Mouse (Mus musculus): ENCODE data around the gene Bicc1. TPM values are rescaled to one million over a fixed set of nuclear protein-coding genes. Genes with fewer than 3 reads are reported as not detected.
"Not testable (repeated sequence)": the region's sequence is repeated elsewhere in the genome, so short reads cannot be mapped to it uniquely, and the experiment has no call there.

The Bicc1 gene
- polyA plus RNA-seq, 2 experiments from 2014 or later: 0.17 TPM; not detected in 1

GRCm38 (mm10) chr10:70987396-70987795, 172.1 kb downstream of the Bicc1 start:
- ATAC-seq: no peak

DNA sequence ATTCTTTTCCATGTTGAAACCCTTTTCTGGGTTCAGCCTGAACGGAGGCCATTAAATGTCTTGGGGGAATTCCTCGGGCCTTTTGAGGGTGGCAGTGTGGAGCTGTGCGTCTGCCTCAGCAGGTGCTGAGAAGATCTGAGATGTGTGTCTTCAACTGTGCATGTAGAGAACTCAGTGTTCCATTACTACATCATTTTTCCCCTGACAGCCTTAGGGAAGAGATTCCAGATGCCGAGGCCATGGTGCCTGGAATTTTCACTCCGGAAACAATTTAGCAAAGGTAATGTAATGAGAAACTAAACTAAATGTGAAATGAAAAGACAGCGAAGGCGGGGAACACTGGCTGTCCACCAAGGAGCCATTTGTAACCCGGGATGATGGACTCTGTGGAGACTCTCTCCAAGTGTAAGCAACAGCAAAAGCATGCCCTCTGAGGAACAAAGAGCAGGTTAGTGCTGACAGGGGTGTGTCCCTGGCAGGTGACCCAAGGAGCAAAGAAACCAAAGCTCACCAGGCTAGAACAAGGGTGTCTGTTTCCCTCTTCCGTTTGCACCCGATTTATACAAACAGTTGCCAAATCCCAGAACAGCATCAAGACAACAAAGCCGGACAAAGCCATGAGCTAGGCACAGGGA, 176.3 kb downstream of the Bicc1 start:
- no peak for ATAC-seq

GRCm38 (mm10) chr10:70982156-70982555, 177.3 kb downstream of the Bicc1 start:
- no peak for ATAC-seq

- no peak for ATAC-seq
These were observed 179.8 kb downstream of the Bicc1 start for GRCm38 (mm10) chr10:70979657-70980056.

- ATAC-seq: no peak
These were observed 182.4 kb downstream of the Bicc1 start for GRCm38 (mm10) chr10:70977141-70977540.

DNA sequence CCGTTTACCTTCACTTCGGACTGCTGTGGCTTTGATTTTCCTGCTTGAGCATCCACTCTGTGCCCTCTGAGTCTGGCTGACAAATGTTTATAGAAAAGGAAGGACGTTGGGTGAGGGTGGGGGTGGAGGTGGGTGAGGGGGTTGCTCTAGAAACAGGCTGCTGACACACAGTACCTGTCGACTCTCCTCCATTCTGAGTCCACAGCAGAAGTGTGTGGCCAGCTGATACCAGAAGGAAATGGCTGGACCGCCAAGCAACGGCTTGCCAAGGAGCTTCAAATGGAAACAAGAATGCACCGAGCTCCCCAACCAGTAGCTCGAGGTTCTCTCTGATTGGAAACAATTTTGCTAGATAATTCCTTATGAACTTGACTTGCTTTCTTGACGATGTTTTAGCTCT, 182.9 kb downstream of the Bicc1 start:
- no peak for ATAC-seq

GRCm38 (mm10) chr10:70971156-70971555, 188.3 kb downstream of the Bicc1 start:
- no peak for ATAC-seq

DNA sequence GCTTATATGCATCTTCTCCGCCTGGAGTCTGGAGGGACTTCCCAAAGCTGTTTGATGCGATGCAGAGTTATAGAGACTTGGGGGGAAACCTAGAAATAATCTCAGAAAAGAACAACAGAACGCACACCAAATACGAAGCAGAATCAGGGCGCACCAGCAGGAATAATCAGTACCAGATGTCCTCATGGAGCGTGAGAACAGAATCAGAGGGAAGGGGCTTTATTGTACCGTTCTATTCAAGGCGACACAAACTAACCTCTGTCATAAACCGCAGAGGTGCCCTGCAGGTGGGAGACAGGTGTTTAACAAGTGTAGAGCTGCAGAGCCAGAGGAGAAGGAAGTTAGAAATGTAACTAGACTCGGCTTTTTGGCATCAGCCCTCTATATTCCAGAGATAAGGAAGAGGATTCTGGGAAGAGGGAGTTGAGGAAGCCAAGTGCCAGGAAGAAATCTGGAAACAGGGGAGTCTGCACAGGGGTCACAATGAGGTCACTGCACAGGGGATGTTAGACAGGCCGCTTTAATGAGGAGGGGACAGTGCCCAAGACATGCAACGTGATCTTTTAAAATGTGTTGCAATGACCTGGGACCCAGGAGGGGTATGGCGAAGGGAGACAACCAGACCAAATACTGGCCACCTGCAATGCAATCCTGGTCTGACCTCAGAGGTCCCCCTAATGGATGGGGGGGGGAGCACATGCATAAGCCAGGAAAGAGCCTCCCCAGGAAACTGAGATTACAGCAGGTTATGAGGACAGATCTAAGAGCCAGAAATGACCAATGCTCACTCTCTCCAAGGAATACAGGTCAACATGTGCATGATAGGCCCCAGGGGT, 190.4 kb downstream of the Bicc1 start:
- no peak for ATAC-seq

- ATAC-seq: no peak
These were observed 192.7 kb downstream of the Bicc1 start for GRCm38 (mm10) chr10:70966642-70967345.

DNA sequence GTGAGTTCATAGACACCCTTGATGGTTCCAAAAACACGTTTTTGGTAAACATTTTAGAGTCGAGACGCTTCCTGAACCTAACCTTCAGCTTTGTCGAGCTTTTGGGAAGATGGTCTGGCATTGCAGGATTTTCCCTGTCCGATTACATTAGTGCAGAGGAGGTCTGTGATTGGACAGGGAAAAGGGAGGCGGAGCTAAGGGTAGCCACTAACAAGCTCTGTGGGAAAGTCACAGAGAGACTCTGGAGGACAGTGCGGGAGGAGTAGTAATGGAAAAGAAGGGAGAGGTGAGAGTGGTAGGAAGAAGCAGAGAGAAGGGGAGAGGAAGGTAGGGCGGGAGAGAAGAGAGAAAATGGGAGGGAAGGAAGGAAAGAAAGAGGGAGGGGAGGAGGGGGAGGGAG, 194.8 kb downstream of the Bicc1 start:
- no peak for ATAC-seq

DNA sequence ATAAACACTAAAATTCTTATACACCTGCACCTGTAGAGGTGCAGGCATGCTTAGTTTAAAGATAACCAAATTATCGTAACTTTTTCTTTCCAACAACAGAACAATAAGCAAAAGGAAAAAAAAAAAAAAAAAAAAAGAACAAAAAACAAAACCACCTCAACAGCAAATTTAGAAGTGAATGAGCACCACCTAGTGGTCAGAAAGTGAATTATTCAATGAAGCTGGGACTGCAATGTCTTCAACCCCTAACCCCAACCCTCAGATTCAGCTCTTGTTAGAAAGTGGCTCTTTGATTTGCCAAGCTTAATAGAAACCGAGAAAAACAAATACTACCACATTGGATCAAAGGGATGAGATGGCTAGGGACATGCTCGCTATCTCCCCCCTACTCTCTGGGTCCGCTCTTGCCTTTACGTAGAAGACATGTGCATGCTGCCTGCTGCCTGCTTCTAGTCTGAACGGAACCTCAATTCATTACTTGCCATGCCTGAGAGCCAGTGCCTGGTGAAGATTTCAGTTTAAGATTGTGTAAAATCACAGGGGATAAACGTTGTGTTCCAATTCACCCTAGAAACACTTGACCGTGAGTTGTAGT, 195.8 kb downstream of the Bicc1 start:
- ATAC-seq: no peak

GRCm38 (mm10) chr10:70961641-70962040, 197.9 kb downstream of the Bicc1 start:
- no peak for ATAC-seq

GRCm38 (mm10) chr10:70960396-70960795, 199.1 kb downstream of the Bicc1 start:
- ATAC-seq: not testable (repeated sequence)

- no peak for ATAC-seq
These were observed 206.7 kb downstream of the Bicc1 start for GRCm38 (mm10) chr10:70952770-70953147.

- ATAC-seq: no peak
These were observed 207.3 kb downstream of the Bicc1 start for GRCm38 (mm10) chr10:70952056-70952769.

DNA sequence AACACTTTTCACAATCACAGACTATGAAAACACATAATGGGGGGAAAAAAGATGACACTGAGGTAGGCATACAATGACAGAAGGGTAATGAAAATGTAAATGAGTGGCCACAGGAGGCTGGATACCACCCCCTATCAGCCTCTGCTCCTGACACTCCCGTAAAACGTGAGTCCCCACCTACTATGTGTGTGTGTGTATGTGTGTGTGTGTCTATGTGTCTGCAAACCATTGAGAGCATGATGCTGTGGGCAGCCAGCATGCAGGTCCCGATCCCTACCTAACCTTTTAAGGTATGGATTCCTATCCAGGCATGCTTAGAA, 209.4 kb downstream of the Bicc1 start:
- no peak for ATAC-seq

DNA sequence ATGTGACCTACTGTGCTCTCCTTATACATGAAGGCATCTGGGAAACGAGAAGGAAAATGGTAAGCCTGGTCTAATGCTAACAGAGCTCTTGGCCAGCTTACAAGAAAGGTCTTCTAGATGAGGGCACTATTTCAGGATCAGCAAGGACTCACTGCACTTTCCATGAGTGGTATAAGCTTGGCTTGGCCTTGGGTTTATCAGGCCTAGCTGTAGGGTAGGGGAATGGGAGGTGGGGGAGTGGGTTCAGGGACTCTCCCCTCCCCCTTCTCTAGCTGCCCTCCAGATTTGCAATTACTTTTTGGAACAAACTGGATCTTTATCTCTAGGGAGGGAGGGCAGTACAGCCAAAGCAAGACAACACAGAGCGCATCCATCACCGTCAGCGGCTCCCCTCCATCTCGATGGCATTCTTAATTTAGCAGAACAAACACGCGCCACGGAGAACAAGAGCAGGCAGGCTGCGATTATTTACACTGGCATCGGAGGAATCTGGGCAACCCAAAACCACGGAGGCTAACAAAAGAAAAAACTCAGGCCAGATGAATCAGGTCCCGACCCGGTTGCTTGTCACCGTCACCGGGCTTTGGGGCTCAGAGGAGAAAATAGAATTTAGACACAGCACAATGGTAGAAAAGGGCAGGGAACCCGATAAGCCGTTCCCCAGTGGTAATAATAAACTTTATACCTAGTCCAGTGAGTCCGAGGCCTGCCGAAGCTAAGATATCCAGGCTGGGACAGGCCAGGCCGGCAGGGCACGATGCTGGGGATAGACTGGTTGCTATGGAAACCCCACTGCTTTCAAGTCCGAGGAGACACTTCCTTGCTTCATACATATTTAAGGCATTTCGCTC, 210.0 kb downstream of the Bicc1 start:
- no peak for ATAC-seq

DNA sequence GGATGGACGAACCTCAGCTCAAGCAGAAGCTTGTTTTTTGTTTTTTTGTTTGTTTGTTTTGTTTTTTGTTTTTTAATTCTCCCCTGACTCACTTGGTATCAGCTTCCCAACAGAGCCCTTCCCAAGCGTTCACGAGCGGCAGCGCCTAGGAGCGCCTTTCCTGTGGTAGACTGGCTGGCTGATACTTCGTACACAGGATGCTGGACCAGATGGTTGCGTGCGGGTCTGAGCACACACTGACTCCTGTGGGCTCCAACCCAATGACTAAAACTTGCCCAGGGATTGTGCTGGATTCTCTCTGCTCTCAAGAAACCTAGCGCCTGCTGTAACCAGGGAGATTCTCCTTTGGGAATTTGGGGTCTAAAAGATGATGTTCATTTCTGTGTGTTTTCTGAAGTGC, 211.2 kb downstream of the Bicc1 start:
- no peak for ATAC-seq

- not testable (repeated sequence) for ATAC-seq
These were observed 213.4 kb downstream of the Bicc1 start for GRCm38 (mm10) chr10:70946121-70946520.

- no peak for ATAC-seq
These were observed 214.4 kb downstream of the Bicc1 start for GRCm38 (mm10) chr10:70945076-70945475.

DNA sequence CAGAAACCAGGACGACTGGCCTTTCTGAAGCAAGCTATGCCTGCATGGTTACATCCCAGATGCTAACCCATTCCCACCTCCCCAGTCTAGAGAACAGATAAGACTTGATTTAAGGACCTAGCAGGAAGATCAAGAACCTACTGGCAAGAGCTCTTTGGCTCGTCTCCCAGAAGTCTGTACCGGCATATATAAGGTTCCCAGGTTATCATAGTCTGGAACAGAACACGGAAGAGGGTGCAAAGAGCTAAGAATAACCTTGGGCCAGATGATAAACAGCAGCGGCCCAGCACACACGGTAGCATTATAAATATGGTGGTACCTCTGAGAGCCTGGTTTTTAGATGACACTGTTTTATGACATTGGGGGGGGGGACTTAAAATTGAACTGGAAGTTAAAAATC, 217.9 kb downstream of the Bicc1 start:
- no peak for ATAC-seq

DNA sequence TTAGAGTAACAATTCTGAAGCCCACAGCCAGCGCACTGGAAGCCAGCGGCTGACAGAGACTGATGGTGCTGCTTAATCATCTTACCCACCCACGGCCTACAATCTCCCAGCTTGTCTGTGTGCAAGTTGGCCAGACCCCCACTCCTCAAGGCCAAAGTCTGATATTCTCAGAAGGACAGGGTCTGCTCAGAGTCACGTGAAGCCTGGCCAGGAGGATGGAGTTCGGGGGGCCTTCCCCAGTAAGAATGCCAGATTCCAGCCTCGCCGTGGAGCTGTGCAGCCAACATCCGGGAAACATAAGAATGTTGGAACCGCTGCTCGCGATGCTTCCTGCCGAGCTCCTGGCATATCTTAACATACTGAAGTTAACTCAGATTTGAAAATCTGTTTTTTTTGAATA, 219.7 kb downstream of the Bicc1 start:
- no peak for ATAC-seq
